Mouse (Mus musculus) kidney, embryonic 15.5 days (tissue): ENCODE results near the gene Tlr2. TPM values are rescaled to one million over a fixed set of nuclear protein-coding genes. Genes with fewer than 3 reads are reported as not detected.
"Not testable (repeated sequence)": the region's sequence is repeated elsewhere in the genome, so short reads cannot be mapped to it uniquely, and the experiment has no call there.

Source experiments
- ATAC-seq: fragments of 200-750 bp; cut with Nextera tagmentation; replicated peaks from 2 replicates; pipeline ENCODE4 v1.8.0; 2017; ENCODE audit warnings: moderate TSS enrichment; ENCODE audit not compliant: low FRiP score
- H3K27ac ChIP-seq: fragments of 300-500 bp; sonication (generic); 2 replicates; pipeline ENCODE4 v1.5.1; 2015; ENCODE audit warnings: mild to moderate bottlenecking, inconsistent platforms
- H3K27me3 ChIP-seq: fragments of 300-500 bp; sonication (generic); 2 replicates; pipeline ENCODE4 v1.6.1; 2015; ENCODE audit warnings: inconsistent platforms
- H3K36me3 ChIP-seq: fragments of 300-500 bp; sonication (generic); 2 replicates; pipeline ENCODE4 v1.6.1; 2015; ENCODE audit warnings: inconsistent platforms
- H3K4me1 ChIP-seq: fragments of 300-500 bp; sonication (generic); 2 replicates; pipeline ENCODE4 v1.6.1; 2015; ENCODE audit warnings: inconsistent platforms
- H3K4me2 ChIP-seq: fragments of 300-500 bp; sonication (generic); 2 replicates; pipeline ENCODE4 v1.6.1; 2015; ENCODE audit warnings: moderate library complexity, mild to moderate bottlenecking, inconsistent platforms
- H3K4me3 ChIP-seq: fragments of 300-500 bp; sonication (generic); replicated peaks from 2 replicates; pipeline ENCODE4 v1.5.1; 2015; ENCODE audit warnings: mild to moderate bottlenecking, inconsistent platforms
- H3K9ac ChIP-seq: fragments of 300-500 bp; sonication (generic); 2 replicates; pipeline ENCODE4 v1.6.1; 2015; ENCODE audit warnings: mild to moderate bottlenecking, inconsistent platforms
- H3K9me3 ChIP-seq: fragments of 300-500 bp; sonication (generic); replicated peaks from 2 replicates; pipeline ENCODE4 v1.6.1; 2016; ENCODE audit warnings: inconsistent platforms
- WGBS: fragments of 180-500 bp; shearing (Covaris S2); methylation state at CpG from one replicate; pipeline ENCODE4 v1.1.7; 2015; ENCODE audit warnings: mixed read lengths; 5-methylcytosine and 5-hydroxymethylcytosine counted together
- polyA plus RNA-seq: library from polyadenylated mRNA; unstranded; fragments of >200 nt; fragmentation: Nextera tagmentation; extraction: Ambion mirVana; gene quantifications from 2 replicates; pipeline ENCODE4 v1.2.1, GENCODE M21; 2015

Gene Tlr2
- 3.1 and 3.5 TPM in 2 replicates for polyA plus RNA-seq

DNA sequence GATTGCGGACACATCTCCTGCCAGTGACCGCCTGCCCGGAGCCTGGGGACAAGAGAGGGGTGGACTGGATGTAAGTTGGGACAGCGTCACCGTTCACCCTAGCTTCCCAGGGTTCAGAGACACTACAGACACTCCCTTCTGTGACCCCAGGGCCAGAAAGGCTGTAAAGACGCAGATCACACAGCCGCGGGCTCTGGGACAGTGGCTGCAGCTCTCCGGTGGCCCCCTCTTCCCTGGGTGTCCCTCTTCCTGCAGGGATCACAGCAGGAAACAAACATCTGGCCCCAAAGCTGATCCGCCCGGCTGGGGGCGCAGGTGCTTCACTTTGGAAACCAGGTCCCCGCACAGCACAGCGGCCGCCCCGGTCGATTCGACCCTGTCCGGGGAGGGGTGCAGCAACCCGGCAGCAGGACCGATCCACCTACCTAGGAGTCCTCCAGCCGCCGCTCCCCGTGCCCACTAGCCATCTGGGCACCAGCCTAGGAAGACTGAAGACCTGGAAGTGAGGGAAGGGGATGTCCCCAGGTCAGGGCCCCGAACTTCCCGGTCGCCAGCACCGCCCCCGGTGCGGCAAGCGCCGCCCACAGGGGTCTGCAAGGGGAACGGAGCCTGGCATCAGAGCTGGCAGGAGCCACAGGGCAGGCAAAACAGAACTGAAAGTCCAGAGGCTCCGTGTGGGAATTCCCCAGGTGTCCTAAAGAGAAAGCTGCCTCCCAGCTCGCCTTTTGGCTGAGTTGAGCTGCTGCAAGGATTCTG is at the start of gene Tlr2:
Gene Tlr2, minus strand, starts transcription at position 673 of the 756 bp plus-strand sequence.
- peak within 1 kb of the TSS; percentile 57 for H3K9ac ChIP-seq
- H3K4me1 ChIP-seq = peaks cover 8% of the 10 kb centered on the region; the same call in 1 of the 2 replicates
- H3K27me3 ChIP-seq = peaks cover 6% of the 10 kb centered on the region; the same call in 1 of the 2 replicates
- ATAC-seq = peak; percentile 93
- H3K4me2 ChIP-seq = peak within 1 kb of the TSS; percentile 83
- under 1% methylated on average over 35 of the region's 35 CpGs for WGBS
- H3K27ac ChIP-seq = no peak within 1 kb of the TSS
- H3K36me3 ChIP-seq = no peaks in the 10 kb centered on the region
- H3K4me3 ChIP-seq = peak within 1 kb of the TSS; percentile 64
- H3K9me3 ChIP-seq = no peaks in the 10 kb centered on the region

DNA sequence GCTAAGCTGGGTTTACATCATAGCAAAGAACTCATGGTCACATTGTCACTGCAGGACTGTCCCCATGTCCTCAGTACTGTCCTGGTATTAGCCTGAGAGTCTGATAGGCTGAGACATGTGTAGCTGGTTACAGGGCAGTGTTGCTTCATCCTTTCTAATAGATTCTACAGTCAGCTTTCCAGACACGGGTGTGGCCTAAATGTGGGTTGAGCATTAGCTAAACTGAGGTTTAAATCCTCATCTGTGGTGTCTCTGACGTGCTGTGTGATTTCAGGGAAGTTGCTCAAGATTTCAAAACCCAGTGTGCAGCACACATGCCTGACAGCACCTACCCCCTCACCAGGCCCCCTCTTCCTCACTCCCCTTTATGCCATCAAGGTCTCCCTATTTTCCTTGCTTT is 43.6 kb upstream of the Tlr2 start:
- Histone ChIP-seq H3K4me1 (no peaks in the 10 kb centered on the region), H3K4me2 (no peak overlapping the region), H3K27ac (no peak overlapping the region), H3K27me3 (no peaks in the 10 kb centered on the region), H3K4me3 (no peak overlapping the region), H3K9ac (no peak overlapping the region), H3K36me3 (no peaks in the 10 kb centered on the region), H3K9me3 (no peaks in the 10 kb centered on the region)
- no peak for ATAC-seq
- 80% methylated on average over 2 of the region's 2 CpGs for WGBS

DNA sequence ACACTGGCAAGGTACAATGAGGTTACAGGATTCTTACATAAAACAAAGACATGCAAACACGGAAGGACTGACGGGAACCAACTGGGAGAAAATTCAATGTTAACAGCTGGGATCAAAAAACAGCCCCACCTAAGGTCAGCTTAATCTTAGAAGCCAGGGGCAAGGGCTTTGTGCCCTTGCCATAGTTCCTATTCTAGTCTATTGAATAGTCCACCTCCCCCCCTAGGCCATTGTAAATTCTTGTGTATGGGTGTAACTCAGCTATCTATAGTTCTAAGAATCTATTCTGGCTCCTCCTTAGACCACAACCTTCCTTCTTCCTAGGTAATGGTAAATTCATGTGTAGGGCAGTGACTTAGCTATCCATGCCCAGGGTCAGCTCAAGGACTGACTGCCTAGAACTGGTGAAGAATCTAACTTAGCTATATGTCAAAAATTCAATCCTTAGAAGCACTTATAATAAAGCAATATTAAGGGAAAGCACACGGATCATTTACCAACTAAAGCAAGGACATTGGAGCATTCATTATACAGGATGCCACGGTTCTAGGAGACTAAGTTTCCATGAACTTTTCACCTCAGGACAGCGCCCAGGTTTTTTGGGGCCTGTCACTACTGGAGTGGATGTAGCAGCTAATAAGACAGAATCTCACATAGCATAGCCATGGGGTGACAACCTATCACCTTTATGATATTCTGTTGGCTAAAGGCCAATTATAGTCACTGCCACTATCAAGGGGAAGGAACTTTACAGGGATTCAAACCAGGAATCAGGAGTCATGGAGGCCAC is 37.9 kb upstream of the Tlr2 start:
- not testable (repeated sequence) for H3K4me3 ChIP-seq, H3K9ac ChIP-seq, H3K36me3 ChIP-seq, H3K9me3 ChIP-seq, H3K27ac ChIP-seq, H3K4me2 ChIP-seq, ATAC-seq, H3K4me1 ChIP-seq, H3K27me3 ChIP-seq
- 84% methylated on average over 5 of the region's 5 CpGs for whole genome bisulfite sequencing

DNA sequence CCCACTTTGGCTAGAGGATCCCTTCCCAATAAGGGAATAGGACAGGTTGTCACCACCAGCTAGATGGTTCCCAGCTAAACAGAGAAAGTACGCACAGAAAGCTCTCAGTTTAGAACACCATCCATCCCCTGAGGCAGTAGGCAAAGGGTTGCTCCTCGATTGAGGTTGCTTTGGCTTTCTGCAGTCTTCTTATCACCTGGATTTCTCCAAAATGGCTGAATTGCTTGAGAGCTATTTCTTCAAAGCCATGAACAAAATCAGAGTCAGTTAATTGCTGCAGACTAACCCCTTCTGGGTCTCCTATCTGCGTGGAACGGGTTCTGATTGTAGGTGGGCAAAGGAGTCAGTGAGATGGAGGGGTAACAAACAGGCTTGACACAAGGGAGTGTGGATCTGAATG is 37.2 kb upstream of the Tlr2 start:
- Histone ChIP-seq H3K9me3 (no peaks in the 10 kb centered on the region; the same call in 1 of the 2 replicates), H3K27ac (no peak overlapping the region), H3K27me3 (no peaks in the 10 kb centered on the region), H3K4me2 (no peak overlapping the region), H3K4me3 (no peak overlapping the region), H3K4me1 (no peaks in the 10 kb centered on the region), H3K9ac (no peak overlapping the region), H3K36me3 (no peaks in the 10 kb centered on the region)
- 88% methylated on average over 4 of the region's 4 CpGs for WGBS
- no peak for ATAC-seq

DNA sequence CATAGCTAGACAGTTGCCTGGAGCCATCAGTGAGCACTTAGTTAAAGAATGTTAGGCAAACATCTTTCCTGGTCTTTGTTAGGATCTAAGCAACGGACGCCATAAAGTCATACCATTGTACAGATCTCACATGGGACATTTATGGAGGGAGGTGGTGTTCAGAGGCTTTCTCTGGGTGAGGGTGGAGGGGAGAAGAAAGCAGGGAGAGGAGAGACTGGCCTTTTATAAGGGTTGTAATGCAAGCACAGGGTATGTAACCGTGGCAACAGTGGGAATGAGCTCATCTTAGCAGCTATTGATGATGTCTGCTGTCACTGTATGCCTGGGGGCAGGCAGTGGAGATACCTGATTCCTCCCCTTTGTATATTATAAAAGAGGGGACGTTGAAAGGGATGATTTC is 34.7 kb upstream of the Tlr2 start:
- H3K4me2 ChIP-seq = no peak overlapping the region
- H3K4me3 ChIP-seq = no peak overlapping the region
- ATAC-seq = no peak
- H3K36me3 ChIP-seq = no peaks in the 10 kb centered on the region
- no peaks in the 10 kb centered on the region for H3K4me1 ChIP-seq
- no peak overlapping the region for H3K27ac ChIP-seq
- no peaks in the 10 kb centered on the region for H3K27me3 ChIP-seq
- H3K9me3 ChIP-seq = peaks cover 3% of the 10 kb centered on the region; the same call in 1 of the 2 replicates
- WGBS = 77% methylated on average over 4 of the region's 4 CpGs
- H3K9ac ChIP-seq = no peak overlapping the region

DNA sequence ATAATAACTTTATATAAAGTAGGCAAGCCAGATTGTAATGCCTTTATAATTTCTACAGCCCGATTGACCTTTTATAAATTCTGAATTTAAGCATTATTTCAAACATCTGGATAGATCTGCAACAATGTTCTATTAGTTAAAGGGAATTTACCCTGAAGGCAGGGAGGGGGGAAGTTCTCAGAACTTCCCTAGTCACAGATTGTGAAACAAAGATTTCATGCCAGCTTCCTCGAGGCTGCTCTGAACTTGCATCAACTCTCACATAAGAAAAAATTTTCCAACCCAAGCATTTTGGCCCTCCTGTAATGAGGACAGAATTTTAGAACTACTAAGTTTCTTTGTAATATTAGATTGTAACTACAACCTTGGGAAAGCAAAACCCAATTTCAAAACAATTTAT is 33.5 kb upstream of the Tlr2 start:
- H3K4me2 ChIP-seq, H3K4me1 ChIP-seq, H3K4me3 ChIP-seq, ATAC-seq, H3K27ac ChIP-seq, H3K36me3 ChIP-seq, H3K27me3 ChIP-seq, H3K9me3 ChIP-seq, H3K9ac ChIP-seq: not testable (repeated sequence)
- 91% methylated on average over 2 of the region's 2 CpGs for WGBS

DNA sequence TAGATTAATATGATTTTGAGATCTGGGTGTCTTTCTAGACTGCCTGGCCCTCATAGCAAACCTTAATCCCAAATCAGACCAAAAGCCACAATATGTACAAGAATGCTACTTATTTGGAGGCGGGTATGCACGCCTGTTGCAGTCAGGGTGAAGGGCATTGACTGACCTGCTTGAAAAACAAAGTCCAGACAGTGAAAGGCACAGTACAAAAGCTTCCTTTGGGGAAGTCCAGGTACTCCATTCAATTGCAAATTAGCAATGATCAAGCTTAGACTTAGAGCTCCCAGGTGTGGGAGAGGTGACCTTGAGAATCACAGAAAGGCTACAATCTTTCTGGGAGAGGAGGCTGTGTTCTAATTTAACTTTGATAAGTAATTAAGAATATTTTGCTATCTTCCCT is 31.3 kb upstream of the Tlr2 start:
- not testable (repeated sequence) for H3K36me3 ChIP-seq, H3K27ac ChIP-seq, H3K4me2 ChIP-seq, H3K9ac ChIP-seq, H3K27me3 ChIP-seq, ATAC-seq, H3K4me3 ChIP-seq, H3K9me3 ChIP-seq, H3K4me1 ChIP-seq
- 84% methylated on average over 2 of the region's 2 CpGs for WGBS

DNA sequence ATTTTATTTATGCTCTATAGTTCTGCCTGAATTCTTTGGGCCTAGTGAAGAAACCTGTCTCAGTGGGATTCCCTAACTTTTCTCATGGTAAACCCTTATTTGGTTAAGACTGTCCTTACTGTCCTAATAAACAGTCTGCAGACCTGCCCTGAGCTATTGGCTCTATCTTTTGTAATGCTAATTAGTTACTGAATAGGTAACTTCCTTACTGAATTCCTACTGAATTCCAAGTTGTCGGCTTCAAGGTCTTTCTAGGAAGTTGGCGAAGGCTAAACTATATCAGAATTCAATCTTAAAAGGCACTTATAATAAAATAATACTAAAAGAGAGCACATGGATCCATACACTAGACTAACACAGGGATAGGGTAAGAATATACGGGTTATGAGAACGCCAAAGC is 30.4 kb upstream of the Tlr2 start:
- H3K9me3 ChIP-seq, H3K4me3 ChIP-seq, H3K4me1 ChIP-seq, H3K36me3 ChIP-seq, ATAC-seq, H3K4me2 ChIP-seq, H3K27ac ChIP-seq, H3K27me3 ChIP-seq, H3K9ac ChIP-seq: not testable (repeated sequence)
- 93% methylated on average over 4 of the region's 4 CpGs for WGBS

DNA sequence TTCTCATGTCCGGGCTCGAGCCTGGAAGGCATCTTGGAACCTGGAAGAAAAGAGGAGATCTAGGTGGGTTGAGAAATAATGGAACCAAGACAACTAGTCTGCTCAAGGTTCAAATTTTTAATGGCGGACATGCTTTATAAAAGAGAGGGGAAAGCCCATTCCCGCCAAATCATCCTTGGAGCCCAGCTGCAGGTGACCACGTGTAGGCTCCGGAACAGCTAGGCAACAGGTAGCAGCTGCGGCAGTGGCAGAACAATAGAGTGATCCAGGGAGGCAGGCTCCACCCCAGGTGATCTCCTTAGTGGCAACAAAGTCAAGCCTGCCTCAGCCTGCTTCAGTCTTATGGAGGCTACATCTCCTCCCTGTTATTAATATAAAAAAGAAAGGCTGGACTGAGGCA is 30.0 kb upstream of the Tlr2 start:
- not testable (repeated sequence) for ATAC-seq, H3K4me2 ChIP-seq, H3K36me3 ChIP-seq, H3K27ac ChIP-seq, H3K27me3 ChIP-seq, H3K4me1 ChIP-seq, H3K9me3 ChIP-seq, H3K4me3 ChIP-seq, H3K9ac ChIP-seq
- 88% methylated on average over 7 of the region's 7 CpGs for WGBS

DNA sequence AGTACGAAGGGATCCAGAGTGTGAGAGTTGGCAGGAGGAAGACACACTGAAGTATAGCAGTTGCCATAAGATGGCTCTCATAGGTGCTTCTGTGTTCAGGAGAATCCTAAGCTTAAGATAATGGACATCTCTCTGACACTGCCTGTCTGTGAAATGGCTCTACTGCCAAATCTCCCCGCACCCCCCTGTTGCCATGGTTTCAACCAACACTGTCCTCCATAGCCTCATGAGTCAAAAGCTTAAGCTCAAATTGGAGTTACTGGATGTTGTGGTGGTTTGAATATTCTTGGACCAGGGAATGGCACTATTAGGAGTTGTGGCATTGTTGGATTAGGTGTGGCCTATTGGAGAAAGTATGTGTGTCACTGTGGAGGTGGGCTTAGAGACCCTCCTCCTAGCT is 28.2 kb upstream of the Tlr2 start:
- Histone ChIP-seq H3K4me2 (no peak overlapping the region), H3K36me3 (no peaks in the 10 kb centered on the region), H3K4me1 (no peaks in the 10 kb centered on the region), H3K27me3 (no peaks in the 10 kb centered on the region), H3K9ac (no peak overlapping the region), H3K27ac (no peak overlapping the region), H3K4me3 (no peak overlapping the region), H3K9me3 (0 out of 2 replicates have a peak, but pooled peaks cover 3% of the 10 kb centered on the region)
- ATAC-seq = no peak
- WGBS = 93% methylated on average over 2 of the region's 2 CpGs

DNA sequence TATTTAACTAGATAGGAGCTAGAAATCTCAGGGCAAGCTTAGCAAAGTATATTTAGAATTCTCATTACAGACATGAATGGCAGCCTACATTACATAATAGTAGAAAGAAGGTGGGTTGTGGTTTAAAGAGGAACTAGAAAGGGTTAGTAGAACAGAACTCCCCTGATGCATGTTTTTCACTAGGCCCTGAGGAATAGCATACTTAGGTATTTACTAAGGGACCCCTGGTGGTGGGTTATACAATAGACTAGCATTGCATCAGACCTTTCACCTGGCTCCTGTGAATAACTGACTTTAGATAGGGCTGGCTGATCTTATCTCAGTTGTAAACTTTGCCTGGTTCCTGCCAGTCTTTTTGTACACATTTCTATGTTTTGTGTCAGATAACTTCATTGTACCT is 25.5 kb upstream of the Tlr2 start:
- H3K4me1 ChIP-seq, H3K9me3 ChIP-seq, H3K27ac ChIP-seq, ATAC-seq, H3K9ac ChIP-seq, H3K27me3 ChIP-seq, H3K4me3 ChIP-seq, H3K4me2 ChIP-seq, H3K36me3 ChIP-seq: not testable (repeated sequence)

DNA sequence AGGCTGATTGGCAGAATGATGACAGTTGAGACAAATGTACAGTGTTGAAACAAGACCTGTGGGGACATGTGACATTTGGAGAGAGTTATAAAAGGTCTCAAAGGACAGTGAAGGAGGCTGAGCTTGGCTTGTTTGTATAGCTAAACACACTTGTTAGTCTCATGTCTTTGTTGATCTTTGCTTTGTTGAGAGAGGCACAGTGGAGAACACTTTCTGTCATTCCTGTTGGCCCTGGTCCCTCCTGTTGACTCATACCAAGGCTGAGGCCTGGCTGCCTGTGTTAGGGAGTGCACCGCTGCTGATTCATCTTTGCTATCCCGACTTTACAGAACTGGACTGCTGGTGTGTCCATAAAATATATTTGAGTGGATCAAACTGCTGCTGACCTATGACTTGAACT is 23.6 kb upstream of the Tlr2 start:
- whole genome bisulfite sequencing = 85% methylated on average over 2 of the region's 2 CpGs
- no peak for ATAC-seq
- H3K27me3 ChIP-seq = no peaks in the 10 kb centered on the region
- no peak overlapping the region for H3K9ac ChIP-seq
- H3K4me3 ChIP-seq = no peak overlapping the region
- no peaks in the 10 kb centered on the region for H3K4me1 ChIP-seq
- H3K27ac ChIP-seq = no peak overlapping the region
- no peaks in the 10 kb centered on the region for H3K9me3 ChIP-seq
- H3K4me2 ChIP-seq = no peak overlapping the region
- no peaks in the 10 kb centered on the region for H3K36me3 ChIP-seq
